In the genomic region with DNA sequence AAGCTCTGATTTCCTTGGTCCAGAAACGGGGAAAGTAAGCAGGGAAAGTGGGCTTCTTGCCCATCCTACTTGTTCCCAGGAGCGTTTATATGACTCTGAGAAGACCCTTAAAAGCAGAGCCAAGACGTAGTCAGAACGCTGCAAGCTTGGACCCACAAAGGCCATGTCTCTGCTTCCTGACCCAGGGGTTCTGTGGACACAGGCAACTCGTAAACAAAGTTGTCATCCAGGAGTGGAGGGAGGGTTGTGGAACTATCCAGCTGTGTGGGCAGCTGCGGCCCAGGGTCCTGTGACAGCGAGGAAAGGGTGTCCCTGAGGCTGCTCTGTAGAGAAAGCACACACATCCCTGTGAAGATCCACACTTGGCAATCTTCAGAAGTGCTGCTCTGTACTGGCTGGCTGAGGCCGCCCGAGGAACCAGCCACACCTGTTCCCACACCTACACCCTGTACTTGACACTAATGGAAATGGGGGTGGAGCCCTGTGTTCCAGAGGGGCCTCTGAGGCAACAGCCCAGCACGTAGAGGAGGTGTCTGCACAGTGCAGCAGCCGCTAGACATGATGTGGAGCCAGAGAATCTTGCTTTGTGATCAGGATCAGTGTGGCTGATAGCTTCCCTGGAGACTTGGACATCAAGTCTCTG, we compare ENCODE assay signal across 8 mouse cellular contexts. TPM values are rescaled to one million over a fixed set of nuclear protein-coding genes. Genes with fewer than 3 reads are reported as not detected.
DNase-seq lines count a peak whose midpoint lies in the region; ATAC-seq and TF ChIP-seq lines count a peak whose summit lies in the region.

No protein-coding gene starts in this region.

- no peak for ATAC-seq in neural tube, embryonic 12.5 days (ENCODE audit: low FRiP score, low read depth)
- no peak for ATAC-seq in heart, postnatal 0 days (ENCODE audit: insufficient read depth, low read depth)
- peak; percentile 30 for ATAC-seq in liver, embryonic 16.5 days (ENCODE audit: low read depth)
- peak; percentile 62 for ATAC-seq in stomach, embryonic 15.5 days (ENCODE audit: insufficient read depth, low FRiP score, low read depth)

- H3K27ac ChIP-seq in neural tube, embryonic 12.5 days, result no peak overlapping the region
- H3K27ac ChIP-seq in heart, postnatal 0 days (ENCODE audit: low read depth), result peak overlapping the region; percentile 8; the same call in 1 of the 2 replicates
- H3K27ac ChIP-seq in liver, embryonic 16.5 days (ENCODE audit: low read length), result peak overlapping the region; percentile 62
- H3K27ac ChIP-seq in stomach, embryonic 15.5 days, result peak overlapping the region; percentile 89

- H3K4me3 ChIP-seq in neural tube, embryonic 12.5 days, result 0 out of 2 replicates have a peak overlapping the region, but pooled peaks have one; percentile 93
- no peak overlapping the region for H3K4me3 ChIP-seq in heart, postnatal 0 days (ENCODE audit: low read depth, low read length)
- no peak overlapping the region for H3K4me3 ChIP-seq in liver, embryonic 16.5 days (ENCODE audit: low read depth, low read length)
- H3K4me3 ChIP-seq in stomach, embryonic 15.5 days (replicated peaks), result peak overlapping the region; percentile 91; the same call in 1 of the 2 replicates

- DNase-seq in neural tube, embryonic 10.5 days (ENCODE audit: extremely low spot score, low spot score), result no peak
- no peak for DNase-seq in heart, postnatal 0 days (ENCODE audit: low spot score)
- DNase-seq in layer of hippocampus, postnatal 10 days (ENCODE audit: low spot score in 2 of 2), result no peak
- no peak for DNase-seq in gastrocnemius, adult 8-10 months (ENCODE audit: low spot score in 2 of 2)
- DNase-seq in layer of hippocampus, postnatal 14 days (ENCODE audit: low spot score in 2 of 2), result no peak

- 75% methylated on average over 11 of the region's 11 CpGs for WGBS in neural tube, embryonic 12.5 days
- 57% methylated on average over 11 of the region's 11 CpGs for WGBS in heart, postnatal 0 days
- WGBS in liver, embryonic 16.5 days (ENCODE audit: insufficient replicate concordance), result 54% methylated on average over 11 of the region's 11 CpGs
- 36% methylated on average over 11 of the region's 11 CpGs for WGBS in stomach, embryonic 15.5 days

- H3K4me1 ChIP-seq in neural tube, embryonic 12.5 days, result peaks cover 32% of the 10 kb centered on the region
- peaks cover 35% of the 10 kb centered on the region for H3K4me1 ChIP-seq in heart, postnatal 0 days (ENCODE audit: control insufficient read depth, insufficient read depth)
- H3K4me1 ChIP-seq in liver, embryonic 16.5 days (ENCODE audit: control insufficient read depth, low read depth, low read length), result peaks cover 43% of the 10 kb centered on the region
- peaks cover 43% of the 10 kb centered on the region for H3K4me1 ChIP-seq in stomach, embryonic 15.5 days

- no peaks in the 10 kb centered on the region for H3K9me3 ChIP-seq in neural tube, embryonic 12.5 days
- H3K9me3 ChIP-seq in heart, postnatal 0 days (replicated peaks; ENCODE audit: control insufficient read depth, low read length), result no peaks in the 10 kb centered on the region
- no peaks in the 10 kb centered on the region for H3K9me3 ChIP-seq in liver, embryonic 16.5 days (replicated peaks; ENCODE audit: control insufficient read depth, low read length)
- H3K9me3 ChIP-seq in stomach, embryonic 15.5 days, result no peaks in the 10 kb centered on the region

- H3K27me3 ChIP-seq in neural tube, embryonic 12.5 days (replicated peaks), result no peaks in the 10 kb centered on the region
- H3K27me3 ChIP-seq in heart, postnatal 0 days (ENCODE audit: control insufficient read depth, insufficient read depth, low read length), result no peaks in the 10 kb centered on the region
- H3K27me3 ChIP-seq in liver, embryonic 16.5 days (ENCODE audit: control insufficient read depth, insufficient read depth, low read depth, low read length), result no peaks in the 10 kb centered on the region
- no peaks in the 10 kb centered on the region for H3K27me3 ChIP-seq in stomach, embryonic 15.5 days (replicated peaks)

- peaks cover 39% of the 10 kb centered on the region for H3K36me3 ChIP-seq in neural tube, embryonic 12.5 days
- peaks cover 30% of the 10 kb centered on the region for H3K36me3 ChIP-seq in heart, postnatal 0 days (replicated peaks; ENCODE audit: control insufficient read depth, insufficient read depth, low read length)
- peaks cover 26% of the 10 kb centered on the region for H3K36me3 ChIP-seq in liver, embryonic 16.5 days (ENCODE audit: control insufficient read depth, insufficient read depth)
- H3K36me3 ChIP-seq in stomach, embryonic 15.5 days, result peaks cover 36% of the 10 kb centered on the region

- no peak for TF ChIP-seq CTCF in heart, postnatal 0 days (IDR thresholded peaks at IDR 0.05; ENCODE audit: low read depth)

- TF ChIP-seq EP300 in heart, postnatal 0 days (IDR thresholded peaks at IDR 0.05; ENCODE audit: low read depth), result no peak

- H3K4me2 ChIP-seq in neural tube, embryonic 12.5 days (replicated peaks), result peak overlapping the region; percentile 85
- peak overlapping the region; percentile 2; the same call in 1 of the 2 replicates for H3K4me2 ChIP-seq in heart, postnatal 0 days (ENCODE audit: low read depth, low read length)
- peak overlapping the region; percentile 92 for H3K4me2 ChIP-seq in liver, embryonic 16.5 days (ENCODE audit: low read depth, low read length)
- H3K4me2 ChIP-seq in stomach, embryonic 15.5 days, result peak overlapping the region; percentile 75

- H3K9ac ChIP-seq in neural tube, embryonic 12.5 days, result peak overlapping the region; percentile 33
- H3K9ac ChIP-seq in heart, postnatal 0 days (replicated peaks; ENCODE audit: low read depth, low read length), result no peak overlapping the region
- no peak overlapping the region for H3K9ac ChIP-seq in liver, embryonic 16.5 days (ENCODE audit: low read depth, low read length)
- no peak overlapping the region for H3K9ac ChIP-seq in stomach, embryonic 15.5 days

RNA-seq across cellular contexts. Expression of a gene that starts 2.3 kb away (rescaled TPM):
- polyA plus RNA-seq in neural tube, embryonic 12.5 days (2016; fragmentation: Nextera tagmentation; extraction: Ambion mirVana), result 437 and 462 TPM in 2 replicates
- total RNA-seq in heart, postnatal 0 days (2014; rRNA removed; ENCODE audit: low replicate concordance), result 212 and 269 TPM in 2 replicates
- 146 and 158 TPM in 2 replicates for polyA plus RNA-seq in heart, postnatal 0 days (2015; fragmentation: Nextera tagmentation; extraction: Ambion mirVana)
- polyA plus RNA-seq in liver, embryonic 16.5 days (2015; fragmentation: Nextera tagmentation; extraction: Ambion mirVana), result 149 and 179 TPM in 2 replicates
- 367 and 372 TPM in 2 replicates for polyA plus RNA-seq in stomach, embryonic 15.5 days (2015; fragmentation: Nextera tagmentation; extraction: Ambion mirVana)
- total RNA-seq in layer of hippocampus, postnatal 10 days (2021), result 10 to 100 TPM; 18.0 to 22.5 TPM
- 1 to 10 TPM in 1 of 4 experiments, under 1 TPM in 3; 0.32 to 1.1 (median 0.74) TPM for total RNA-seq in gastrocnemius, adult 8-10 months (2022)
- 10 to 100 TPM; 15.2 to 18.8 TPM for total RNA-seq in layer of hippocampus, postnatal 14 days (2021)

RNA-seq across cellular contexts. Expression of a gene that starts 4.4 kb away (rescaled TPM):
- polyA plus RNA-seq in neural tube, embryonic 12.5 days (2016; fragmentation: Nextera tagmentation; extraction: Ambion mirVana), result 79.5 and 80.5 TPM in 2 replicates
- total RNA-seq in heart, postnatal 0 days (2014; rRNA removed; ENCODE audit: low replicate concordance), result 12.7 and 28.8 TPM in 2 replicates
- 194 and 207 TPM in 2 replicates for polyA plus RNA-seq in heart, postnatal 0 days (2015; fragmentation: Nextera tagmentation; extraction: Ambion mirVana)
- polyA plus RNA-seq in liver, embryonic 16.5 days (2015; fragmentation: Nextera tagmentation; extraction: Ambion mirVana), result 47.7 and 57.1 TPM in 2 replicates
- polyA plus RNA-seq in stomach, embryonic 15.5 days (2015; fragmentation: Nextera tagmentation; extraction: Ambion mirVana), result 70.9 and 77.2 TPM in 2 replicates
- total RNA-seq in layer of hippocampus, postnatal 10 days (2021), result 10 to 100 TPM; 32.5 to 33.5 TPM
- 10 to 100 TPM; 26.8 to 40.5 (median 34.1) TPM for total RNA-seq in gastrocnemius, adult 8-10 months (2022)
- 10 to 100 TPM; 35.5 to 36.2 TPM for total RNA-seq in layer of hippocampus, postnatal 14 days (2021)

RNA-seq across cellular contexts. Expression of a gene that starts 35.3 kb away (rescaled TPM):
- 26.0 and 27.3 TPM in 2 replicates for polyA plus RNA-seq in neural tube, embryonic 12.5 days (2016; fragmentation: Nextera tagmentation; extraction: Ambion mirVana)
- 75.3 and 90.4 TPM in 2 replicates for total RNA-seq in heart, postnatal 0 days (2014; rRNA removed; ENCODE audit: low replicate concordance)
- 24.0 and 25.4 TPM in 2 replicates for polyA plus RNA-seq in heart, postnatal 0 days (2015; fragmentation: Nextera tagmentation; extraction: Ambion mirVana)
- 25.8 and 32.2 TPM in 2 replicates for polyA plus RNA-seq in liver, embryonic 16.5 days (2015; fragmentation: Nextera tagmentation; extraction: Ambion mirVana)
- polyA plus RNA-seq in stomach, embryonic 15.5 days (2015; fragmentation: Nextera tagmentation; extraction: Ambion mirVana), result 35.0 and 38.5 TPM in 2 replicates
- total RNA-seq in layer of hippocampus, postnatal 10 days (2021), result 10 to 100 TPM; 26.9 to 40.4 TPM
- 1 to 10 TPM; 5.0 to 9.9 (median 6.0) TPM for total RNA-seq in gastrocnemius, adult 8-10 months (2022)
- total RNA-seq in layer of hippocampus, postnatal 14 days (2021), result 10 to 100 TPM; 27.9 to 32.0 TPM

Comparison
In these comparisons a context has a peak if more than half of its experiments do, and no peak if none do; other contexts are left out.
1. ATAC-seq: peak in liver, embryonic 16.5 days (single experiment) and stomach, embryonic 15.5 days (single experiment); none in neural tube, embryonic 12.5 days (single experiment) and heart, postnatal 0 days (single experiment).
2. H3K4me2 ChIP-seq: peak in every context shown above with its lines; median percentile 92 in liver, embryonic 16.5 days; 85 in neural tube, embryonic 12.5 days; 75 in stomach, embryonic 15.5 days; 2 in heart, postnatal 0 days.
3. H3K4me3 ChIP-seq: peak in neural tube, embryonic 12.5 days (single experiment) and stomach, embryonic 15.5 days (single experiment); none in heart, postnatal 0 days (single experiment) and liver, embryonic 16.5 days (single experiment).